Mouse (Mus musculus): Measurements from ENCODE around the gene Cirbp.

The Cirbp gene

DNA sequence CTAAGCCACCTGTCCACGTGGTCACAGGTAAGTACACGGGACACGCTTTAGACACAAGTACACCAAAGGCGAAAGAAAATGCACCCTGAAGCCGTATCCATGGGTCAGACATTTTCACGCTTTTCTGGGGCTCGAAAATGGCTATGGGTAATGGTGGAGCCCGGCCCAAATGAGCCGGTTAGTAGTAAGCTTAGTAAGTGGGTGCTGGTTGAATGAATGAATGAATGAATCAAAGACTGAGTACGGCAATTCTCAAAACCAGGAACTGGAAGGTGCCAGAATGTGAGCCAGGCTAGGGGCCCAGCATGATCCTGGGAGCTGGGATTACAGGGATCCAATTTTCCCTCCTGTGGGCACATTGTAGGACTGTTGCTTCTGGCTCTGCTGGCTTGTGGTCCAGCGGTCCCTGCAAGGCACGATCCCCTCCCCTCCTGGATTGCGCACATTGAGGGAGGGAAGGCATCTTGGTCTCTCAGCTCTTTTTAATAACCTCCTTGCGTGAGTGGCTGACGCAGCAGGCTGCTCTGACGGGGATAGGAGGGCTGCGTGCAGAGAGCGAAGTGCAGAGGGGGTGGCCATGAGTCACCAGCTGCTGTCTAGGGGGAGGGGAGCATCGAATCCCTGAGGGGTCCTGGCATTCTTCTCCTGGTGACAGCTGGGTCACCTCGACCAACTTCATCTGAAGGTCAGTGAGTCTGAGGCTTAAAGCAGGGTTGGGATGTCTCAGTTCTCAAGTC is at the start of gene Cirbp:
Gene Cirbp, plus strand, starts transcription at position 594 of the 737 bp plus-strand sequence.
- no peak for DNase-seq (ENCODE audit: low spot score)

DNA sequence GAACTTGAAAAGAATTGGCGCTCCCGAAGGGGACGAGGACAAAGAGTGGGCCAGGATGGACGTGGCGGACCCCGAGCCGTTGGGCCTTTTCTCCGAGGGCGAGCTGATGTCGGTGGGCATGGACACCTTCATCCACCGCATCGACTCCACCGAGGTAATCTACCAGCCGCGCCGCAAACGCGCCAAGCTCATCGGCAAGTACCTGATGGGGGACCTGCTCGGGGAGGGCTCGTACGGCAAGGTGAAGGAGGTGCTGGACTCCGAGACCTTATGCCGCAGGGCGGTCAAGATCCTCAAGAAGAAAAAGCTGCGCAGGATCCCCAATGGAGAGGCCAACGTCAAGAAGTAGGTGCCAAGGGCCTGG is 49.2 kb upstream of the Cirbp start:
- no peak for DNase-seq (ENCODE audit: low spot score)

DNA sequence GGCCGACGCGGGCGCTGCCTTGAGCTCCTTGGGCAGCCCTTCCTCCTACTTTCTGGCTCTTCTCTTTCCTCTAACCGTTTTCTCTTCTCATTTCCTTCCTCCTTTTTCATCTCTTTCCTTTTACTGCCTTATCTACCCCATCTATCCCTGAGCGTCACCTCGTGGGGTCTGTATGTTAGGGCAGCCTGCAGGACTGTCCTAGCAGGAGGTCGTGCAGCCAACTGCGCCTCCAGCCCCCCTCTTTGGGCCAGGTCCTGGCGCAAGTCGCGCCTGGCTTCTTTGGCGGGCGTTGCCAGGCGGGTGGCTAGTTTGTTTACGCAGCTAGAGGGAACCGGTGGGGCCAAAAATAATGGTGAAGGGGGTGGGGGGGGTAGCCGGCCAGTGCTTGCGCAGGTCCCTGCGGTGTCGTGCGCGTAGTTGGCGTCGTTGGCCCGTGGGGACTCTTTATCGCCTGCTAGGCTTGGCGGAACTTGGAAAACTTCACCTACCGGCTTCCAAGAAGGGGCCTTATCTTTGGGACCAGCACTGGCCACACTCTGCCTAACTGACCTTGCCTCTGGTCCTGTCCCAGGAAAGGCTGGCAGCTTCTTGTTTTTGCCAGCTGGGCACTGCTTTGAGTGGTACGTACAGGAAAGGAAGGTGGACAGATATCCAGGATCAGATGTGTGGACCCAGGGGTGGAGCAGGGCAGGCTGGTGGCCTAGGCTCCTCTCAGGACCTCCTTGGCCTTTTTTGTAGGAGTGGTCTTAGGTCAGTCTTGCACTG is 48.7 kb upstream of the Cirbp start:
- DNase-seq (ENCODE audit: low spot score) = no peak

DNA sequence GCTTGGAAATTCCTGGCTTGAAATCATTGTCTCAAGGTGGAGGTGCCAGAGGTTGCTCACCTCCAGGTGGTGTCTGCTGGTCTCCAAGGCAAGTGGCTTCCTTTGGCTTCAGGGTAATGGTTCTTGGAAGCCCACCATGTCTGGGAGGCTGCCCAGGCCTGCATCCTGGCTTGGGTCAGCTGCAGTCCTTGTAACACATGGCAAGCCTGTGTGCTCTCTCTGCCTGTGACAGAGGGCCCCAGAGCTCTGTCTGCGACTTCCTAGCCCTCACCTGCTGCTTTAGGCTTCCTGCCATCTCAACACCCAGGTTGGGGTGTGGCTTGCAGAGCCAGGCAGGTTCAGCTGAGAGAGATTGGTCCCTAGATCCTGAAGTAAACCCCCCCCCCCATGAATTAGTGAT is 48.0 kb upstream of the Cirbp start:
- no peak for DNase-seq (ENCODE audit: low spot score)

DNA sequence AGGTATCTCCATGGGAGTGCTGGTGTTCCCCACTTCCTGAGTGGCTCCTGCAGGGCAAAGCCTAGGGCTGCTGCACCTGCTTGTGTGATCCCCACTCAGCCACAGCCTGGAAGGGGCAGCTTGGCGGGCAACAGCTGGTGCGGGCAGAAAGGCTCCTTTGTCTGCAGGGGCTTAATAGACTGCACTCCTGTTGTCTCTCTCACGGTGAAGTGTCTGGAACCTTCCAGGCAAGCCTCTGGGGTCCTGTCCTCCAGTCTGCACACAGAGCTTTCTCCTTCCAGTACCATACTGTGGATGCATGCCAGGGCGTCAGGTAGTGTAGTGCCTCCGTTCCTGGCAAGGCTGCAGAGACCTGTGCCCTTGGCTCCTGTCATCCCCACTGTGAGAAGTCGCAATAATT is 47.2 kb upstream of the Cirbp start:
- no peak for DNase-seq (ENCODE audit: low spot score)

DNA sequence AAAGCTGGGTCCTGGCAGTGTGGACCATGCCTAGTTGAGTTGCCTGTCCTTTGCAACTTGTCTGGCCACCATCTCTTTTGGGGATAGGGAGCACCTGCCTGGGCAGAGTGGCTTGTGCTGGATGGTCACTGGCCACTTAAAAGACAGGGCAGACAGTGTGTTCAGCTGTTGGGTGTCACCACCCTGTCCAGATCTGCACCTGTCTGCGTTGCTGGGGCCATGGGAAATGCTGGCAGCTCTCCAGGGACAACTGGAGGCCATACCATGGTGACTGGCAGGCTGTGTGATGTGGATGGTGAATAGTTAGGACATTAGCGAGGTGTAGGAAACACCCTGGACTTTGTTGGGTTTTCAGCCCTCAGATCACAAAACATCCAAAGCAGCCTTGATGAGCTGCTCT is 45.6 kb upstream of the Cirbp start:
- DNase-seq (ENCODE audit: low spot score) = no peak

DNA sequence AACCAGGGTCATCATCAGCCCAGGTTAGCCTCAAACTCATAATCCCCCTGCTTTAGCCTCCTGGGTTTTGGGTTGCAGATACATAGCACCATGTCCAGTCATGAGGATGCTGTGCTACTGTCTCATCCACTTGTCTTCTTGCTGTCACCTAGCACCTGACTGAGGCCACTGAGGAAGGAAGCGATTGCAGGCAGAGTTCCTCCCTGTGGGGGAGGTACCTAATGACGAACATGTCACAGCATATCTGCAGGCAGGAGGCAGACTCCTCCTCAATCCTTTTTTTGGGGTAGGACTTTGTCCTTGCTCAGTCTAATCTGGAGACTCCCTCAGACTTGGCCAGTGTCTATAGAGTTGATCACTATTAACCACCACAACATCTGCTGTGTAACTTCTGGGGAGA is 44.1 kb upstream of the Cirbp start:
- DNase-seq (ENCODE audit: low spot score) = no peak

DNA sequence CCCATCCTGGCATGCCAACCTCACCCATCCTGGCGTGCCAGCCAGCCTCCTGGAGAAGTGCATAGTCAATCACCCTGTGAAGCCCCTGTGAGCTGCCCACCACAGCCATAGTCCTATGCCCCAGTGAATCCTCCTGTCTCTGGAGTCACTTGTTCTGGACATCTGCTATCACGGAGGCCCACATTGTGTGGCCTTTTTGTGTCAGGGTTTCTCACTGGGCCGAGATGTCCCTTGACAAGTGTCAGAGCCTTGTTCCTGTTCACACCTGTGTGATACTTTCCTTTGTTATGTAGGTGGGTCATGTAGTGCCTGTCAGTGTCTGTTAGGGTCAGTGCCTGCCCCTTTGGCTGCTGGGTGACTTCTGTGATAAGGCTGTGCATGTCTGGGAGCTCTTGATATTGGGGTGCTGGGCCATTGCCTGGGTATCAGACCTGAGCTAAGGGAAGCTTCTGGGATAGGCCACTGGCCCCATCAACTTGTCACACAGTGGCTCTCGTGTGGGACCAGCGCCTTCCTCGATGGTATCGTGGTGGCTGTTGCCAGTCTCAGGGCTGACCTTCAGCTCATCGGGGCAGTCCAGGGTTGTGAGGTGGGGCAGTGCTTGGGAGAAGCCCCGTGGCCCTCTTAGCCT is 41.7 kb upstream of the Cirbp start:
- no peak for DNase-seq (ENCODE audit: low spot score)

DNA sequence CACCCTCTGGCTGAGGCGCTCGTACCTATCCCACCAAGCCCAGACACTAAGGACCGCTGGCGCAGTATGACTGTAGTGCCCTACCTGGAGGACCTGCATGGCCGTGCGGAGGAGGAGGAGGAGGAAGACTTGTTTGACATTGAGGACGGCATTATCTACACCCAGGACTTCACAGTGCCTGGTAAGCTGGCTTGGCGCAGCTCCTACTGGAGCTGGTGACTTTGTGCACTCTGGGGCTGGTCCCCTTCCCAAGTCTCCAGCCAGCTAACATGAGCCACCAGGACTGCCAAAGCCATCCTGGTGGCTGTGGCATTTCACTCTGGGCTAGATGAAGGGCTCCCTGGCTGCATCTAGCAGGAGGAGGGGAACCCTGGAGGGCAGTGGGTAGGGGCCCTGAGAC is 37.9 kb upstream of the Cirbp start:
- DNase-seq (ENCODE audit: low spot score) = no peak

DNA sequence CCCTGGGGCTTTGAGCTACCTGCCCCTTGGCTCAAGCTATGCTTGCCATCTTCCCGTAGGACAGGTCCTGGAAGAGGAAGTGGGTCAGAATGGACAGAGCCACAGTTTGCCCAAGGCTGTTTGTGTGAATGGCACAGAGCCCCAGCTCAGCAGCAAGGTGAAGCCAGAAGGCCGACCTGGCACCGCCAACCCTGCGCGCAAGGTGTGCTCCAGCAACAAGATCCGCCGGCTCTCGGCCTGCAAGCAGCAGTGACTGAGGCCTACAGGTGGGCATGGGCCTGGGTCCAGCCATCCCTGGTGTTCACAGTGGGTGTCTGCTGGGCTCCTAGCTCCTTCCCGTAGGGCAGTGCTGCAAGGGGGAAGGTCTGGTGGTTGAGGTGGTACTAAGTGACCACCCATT is 35.9 kb upstream of the Cirbp start:
- no peak for DNase-seq (ENCODE audit: low spot score)

DNA sequence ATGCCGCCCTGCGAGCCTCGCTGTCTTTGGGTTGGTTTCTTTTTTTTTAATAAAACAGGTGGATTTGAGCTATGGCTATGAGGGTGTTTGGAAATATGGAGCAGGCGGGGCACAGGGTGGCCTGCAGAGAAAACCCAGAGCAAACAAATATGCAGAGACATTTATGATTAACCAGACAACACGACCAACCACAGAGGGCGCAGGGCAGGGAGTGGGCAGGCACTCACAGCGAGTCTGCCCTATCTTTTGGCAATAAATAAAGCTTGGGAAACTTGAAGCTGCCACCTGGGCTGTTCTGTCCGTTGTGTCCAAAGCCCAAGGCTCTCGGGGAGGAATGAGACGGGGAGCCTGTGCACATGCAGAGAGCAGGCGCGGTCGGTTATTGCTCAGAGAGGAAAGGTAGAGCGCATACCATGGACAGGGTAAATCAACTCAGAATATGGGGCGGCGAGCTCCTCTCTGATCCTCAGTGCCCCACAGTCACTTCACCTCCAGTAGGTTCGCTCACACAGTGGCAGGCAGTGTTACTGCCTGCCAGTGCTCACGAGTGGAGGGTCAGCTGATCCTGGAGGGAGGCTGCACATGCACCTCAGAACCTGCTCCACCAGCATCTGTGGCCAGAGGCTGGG is 35.3 kb upstream of the Cirbp start:
- DNase-seq (ENCODE audit: low spot score) = no peak

DNA sequence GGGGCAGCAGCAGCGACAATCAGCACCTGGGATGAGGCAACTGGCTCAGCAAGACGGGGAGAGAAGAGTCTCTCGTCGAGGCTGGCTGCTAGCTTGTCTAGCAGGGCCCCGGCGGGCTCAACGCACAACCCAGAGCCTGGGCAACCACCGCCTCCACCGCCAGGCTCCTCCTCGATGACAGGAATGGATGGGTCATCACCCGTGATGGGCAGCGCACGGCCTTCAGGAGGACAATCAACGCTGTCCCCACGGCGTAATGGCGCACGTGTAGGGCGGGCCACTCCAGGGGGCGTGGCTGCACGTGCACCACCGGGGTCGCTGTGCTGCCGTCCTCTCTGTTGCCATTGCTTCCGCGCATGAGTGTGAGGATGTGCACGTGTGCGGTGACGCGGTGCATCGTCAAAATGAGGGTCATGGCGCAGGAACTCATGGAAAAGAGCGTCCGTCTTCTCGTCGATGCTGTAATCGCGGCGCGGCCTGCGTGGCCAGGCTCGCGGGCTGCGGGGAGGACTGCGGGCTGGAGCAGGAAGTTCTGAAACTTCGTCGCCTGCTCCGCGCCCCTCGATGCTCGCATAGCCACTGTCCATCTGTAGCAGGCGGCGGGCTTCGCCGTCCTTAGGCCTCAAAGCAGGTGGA is 34.4 kb upstream of the Cirbp start:
- no peak for DNase-seq (ENCODE audit: low spot score)

DNA sequence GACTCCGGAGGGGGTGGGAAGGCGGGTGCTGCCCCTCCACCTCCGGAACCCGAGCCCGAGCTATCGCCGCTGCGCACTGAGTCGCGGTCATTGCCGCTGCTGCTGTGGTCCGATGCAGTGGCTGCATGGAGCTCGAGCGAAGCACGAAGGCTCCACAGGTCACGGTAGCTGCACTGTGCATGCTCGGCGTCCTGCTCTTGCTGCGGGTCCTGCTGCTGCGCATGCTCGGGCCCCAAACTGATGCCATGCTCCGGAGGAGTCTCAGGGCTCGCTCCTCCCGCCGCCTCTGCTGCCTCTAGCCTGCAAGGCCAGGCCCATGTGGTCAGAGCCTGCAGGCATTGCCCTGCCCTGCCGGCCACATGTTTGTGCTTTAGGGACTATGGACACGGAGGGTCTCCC is 33.8 kb upstream of the Cirbp start:
- no peak for DNase-seq (ENCODE audit: low spot score)

DNA sequence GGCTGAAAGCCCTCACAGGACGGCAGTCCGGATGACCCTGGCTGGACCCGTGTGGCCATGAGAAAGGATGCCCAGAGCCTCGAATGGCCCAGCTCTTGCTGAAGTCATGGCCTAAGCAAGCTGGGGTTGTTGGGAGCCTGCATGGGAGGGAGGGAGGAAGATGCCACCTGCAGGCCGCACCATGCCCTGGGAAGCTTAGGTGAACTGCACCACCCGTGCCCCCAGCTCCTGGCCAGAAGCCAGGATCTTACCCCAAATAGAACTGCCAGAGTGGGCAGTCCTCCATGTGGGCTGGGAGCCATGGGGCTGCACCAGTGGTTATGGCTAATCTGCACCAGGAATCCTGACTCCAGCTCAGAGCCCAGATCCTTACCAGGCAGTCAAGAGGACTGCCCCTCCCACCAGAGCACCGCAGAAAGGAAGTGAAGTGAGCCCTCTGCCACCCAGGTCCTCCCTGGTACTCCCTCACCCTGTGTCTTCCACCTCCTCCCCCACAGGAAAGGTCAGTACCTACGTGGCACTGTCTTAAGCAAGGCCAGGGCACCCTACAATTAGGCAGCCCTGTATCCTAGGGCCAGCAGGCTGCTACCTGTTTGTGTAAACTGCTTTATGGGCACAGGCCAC is 32.4 kb upstream of the Cirbp start:
- DNase-seq (ENCODE audit: low spot score) = no peak

DNA sequence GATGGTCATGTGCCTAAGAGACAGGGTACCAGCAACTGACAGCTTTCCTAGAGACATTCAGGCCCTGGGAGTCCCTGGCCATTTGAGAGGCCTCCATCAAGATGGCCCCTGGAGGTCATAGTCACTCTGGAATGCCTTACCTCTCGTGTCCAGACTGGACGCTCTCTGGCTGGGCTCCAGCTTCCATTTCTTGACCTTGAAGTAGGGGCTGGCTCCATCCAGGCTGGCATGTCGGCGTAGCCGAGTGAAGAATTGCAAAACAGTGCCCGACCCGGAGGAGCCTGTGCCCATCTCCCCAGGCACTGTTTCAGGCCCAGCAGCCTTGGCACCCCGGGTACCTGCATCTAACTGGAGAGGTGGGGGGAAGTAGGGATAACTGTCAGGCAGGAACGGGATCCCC is 31.4 kb upstream of the Cirbp start:
- DNase-seq (ENCODE audit: low spot score) = no peak

DNA sequence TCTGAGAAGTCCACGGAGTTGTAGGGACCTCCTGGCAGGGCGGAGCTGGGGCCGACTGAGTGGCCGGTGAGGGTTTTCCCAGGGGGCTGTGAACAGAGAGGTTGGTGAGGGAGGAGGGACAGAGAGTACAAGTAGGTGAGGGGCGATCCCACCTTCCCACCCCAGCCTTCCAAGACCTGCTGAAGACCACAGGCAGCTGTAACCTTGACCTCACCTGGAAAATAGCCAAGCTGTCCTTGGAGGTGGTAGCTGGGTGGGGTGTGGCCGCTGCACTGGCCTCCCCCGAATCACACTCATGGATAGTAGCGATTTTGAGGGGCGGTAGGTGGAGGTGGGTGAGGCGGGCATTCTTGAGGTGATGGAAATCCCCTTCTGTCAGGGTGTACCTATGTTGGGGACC is 30.6 kb upstream of the Cirbp start:
- no peak for DNase-seq (ENCODE audit: low spot score)

DNA sequence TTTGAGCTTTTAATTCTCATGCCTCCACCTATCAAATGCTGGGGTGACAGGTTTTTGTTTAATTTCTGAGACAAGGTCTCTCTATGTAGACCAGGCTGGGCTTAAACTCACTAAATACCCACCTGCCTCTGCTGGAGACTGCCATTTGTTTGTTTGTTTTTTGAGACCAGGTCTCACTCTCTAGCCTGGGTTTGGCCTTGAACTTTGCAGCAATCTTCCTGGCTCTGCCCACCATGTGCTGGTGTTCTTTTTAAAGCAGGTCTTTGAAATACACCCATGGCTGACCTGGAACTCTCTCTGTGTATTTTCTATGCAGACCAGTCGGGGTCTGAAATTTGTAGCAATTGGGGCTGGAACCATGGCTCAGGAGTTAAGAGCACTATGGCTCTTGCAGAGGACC is 30.1 kb upstream of the Cirbp start:
- DNase-seq (ENCODE audit: low spot score) = no peak

DNA sequence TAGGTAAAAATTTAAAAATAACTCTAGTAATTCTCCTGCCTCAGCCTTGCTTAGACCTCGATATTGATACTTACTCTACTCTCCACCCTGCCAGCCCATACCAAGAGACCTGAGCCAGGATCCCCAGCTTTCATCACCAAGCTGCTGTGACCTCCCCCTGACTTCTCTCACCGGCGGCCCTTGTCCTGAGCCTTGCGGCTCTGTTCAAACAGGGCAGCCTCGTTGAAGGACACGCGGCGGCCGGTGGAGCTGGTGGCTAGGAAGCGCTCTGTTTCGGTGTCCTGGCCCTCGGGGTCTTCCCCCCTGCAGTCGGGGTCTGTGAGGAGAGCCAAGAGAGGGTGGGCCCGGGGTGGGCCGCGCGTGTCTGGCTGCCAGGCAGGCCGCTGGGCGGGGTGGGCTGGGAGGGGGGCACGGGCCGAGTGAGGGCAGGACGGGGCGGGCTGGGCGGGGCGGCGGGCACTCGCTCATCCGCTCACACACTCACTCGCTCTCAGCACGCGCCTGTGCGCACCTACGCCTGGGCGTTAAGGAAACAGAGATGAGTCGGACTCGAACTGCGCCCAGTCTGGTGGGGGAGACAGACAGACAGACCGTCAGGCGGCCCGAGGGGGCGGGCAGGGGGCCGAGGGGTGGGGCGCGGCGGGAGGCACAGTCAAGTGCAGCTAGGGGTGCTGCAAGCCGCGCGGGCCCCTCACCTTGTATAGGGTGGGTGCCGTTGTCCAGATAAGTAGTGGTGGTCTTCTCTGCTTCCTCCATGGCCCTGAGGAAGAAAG is 29.4 kb upstream of the Cirbp start:
- DNase-seq (ENCODE audit: low spot score) = no peak

DNA sequence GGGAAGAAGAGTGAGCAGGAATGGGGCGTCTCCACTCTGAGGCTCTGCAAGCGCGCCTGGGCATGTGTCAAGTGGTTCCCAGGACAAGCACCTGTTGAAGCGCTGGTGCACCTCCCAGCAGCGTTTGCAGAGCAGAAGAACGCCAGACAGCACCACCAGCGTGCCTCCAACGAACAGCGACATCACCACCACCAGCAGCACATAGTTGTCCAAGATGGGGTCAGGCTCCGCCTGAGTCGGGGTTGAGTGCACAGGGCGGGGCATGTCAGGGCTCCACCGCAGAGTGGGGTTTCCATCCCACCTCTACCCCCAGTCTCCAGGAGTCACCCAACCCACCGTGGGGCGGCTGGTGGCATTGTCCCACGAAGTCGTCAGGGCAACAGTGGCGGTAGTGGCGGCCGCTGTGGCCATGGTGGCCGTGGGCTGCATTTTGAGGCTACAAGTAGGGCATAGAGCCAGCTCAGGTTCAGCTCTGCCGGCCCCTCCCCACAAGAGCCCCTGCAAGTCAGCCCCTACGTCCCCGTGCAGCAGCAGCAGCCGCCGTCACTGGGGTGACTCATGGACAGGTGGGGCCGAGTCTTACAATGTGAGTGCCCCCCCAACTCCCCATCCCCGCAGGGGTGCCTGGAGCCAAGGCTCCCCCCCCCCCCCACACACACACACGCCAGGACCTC is 28.7 kb upstream of the Cirbp start:
- DNase-seq (ENCODE audit: low spot score) = no peak

Measured in urinary bladder, postnatal 10 days (tissue).